Mouse (Mus musculus) pancreas, adult 10 weeks (tissue): ENCODE measurements around the gene Mad2l1bp. TPM values are rescaled to one million over a fixed set of nuclear protein-coding genes. Genes with fewer than 3 reads are reported as not detected.

Source experiments
- polyA plus RNA-seq: library from polyadenylated mRNA; stranded (reverse); fragments of 350-450 nt; fragmentation: Illumina TruSeq; extraction: RNeasy Lipid Tissue Mini Kit (QIAGEN cat#74804); gene quantifications from one replicate; pipeline ENCODE4 v1.2.3, GENCODE M21; 2015; ENCODE audit warnings: low read depth, low replicate concordance; ENCODE audit not compliant: insufficient read depth

The Mad2l1bp gene
- polyA plus RNA-seq: 3.8 TPM

DNA sequence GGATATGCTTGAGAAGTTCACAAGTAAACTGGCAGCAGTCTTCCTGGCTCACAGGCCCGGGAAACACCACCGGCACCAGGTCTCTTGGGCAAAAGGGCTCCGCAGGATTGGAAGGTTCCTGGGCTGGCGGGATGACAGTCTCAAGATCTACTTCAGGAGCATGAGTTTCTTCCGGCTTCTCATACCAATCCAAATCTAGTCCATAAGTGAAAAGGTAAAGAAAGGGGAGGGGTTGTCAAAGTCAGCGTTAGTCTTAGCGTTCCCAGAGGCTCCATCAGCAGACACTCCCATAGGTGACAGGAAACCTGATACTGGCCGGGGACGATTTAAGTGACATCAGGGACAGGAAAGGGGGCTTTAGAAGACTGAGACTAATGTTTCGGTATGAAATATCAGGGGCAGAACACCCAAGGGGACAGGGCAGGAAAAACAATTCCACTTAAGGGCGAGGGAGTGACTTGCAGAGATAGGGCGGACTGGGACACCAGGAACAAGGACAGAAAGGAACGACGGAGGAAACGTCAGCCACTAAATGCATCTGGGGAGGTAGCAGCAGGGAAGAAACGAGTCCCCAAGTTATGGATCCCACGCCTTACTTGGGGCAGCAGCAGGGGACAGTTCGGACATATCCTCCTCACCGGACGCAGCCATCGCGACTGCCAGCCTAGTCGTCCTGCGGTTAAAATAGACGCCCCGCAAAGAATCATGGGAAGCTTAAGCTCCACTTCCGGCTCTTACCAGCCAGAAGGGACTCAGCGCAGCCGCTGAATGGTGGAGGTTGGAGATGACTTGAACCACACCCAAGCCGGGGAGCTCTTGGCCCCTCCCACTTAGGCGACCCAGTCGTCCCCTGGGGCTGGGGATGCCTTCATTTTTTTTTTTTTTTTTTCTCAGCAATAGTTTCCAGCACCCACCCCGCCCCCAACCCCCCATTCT lies at the start of gene Mad2l1bp:
Mad2l1bp (minus strand) TSS at position 707 of the 936 bp plus-strand sequence.

DNA sequence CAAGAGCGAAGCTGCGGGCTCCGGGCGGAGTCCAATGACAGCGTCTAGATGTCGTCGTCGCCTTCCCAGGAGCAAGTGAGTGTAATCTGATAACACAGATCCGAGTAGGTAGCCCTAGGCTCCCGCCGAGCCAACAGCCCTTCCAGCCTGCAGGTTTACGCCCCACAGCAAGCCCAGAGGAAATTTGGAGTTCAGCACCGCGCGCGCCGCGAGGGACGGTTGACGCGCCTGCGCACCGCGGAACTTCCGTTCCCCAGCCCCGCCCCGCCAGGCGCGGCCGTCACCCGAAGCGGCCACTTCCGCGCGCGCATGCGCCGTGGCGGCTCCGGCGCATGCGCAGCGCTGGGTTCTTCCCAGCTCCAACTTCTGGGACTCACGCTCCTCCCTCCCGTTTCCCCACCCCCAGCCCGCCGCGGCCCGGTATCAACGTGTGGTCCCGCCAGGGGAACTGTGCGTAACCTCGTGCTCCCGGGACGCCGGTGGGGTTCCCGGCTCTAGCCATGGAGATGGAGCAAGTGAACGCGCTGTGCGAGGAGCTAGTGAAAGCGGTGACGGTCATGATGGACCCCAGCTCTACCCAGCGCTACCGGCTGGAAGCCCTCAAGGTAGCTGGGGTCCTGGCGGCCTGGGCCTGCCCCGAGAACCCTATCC lies 49.2 kb upstream of the Mad2l1bp start, which contains the start of the genes Polh and Xpo5:
Polh (minus strand) TSS at position 225 of the 651 bp plus-strand sequence.
Xpo5 (plus strand) TSS at position 362 of the 651 bp plus-strand sequence.

DNA sequence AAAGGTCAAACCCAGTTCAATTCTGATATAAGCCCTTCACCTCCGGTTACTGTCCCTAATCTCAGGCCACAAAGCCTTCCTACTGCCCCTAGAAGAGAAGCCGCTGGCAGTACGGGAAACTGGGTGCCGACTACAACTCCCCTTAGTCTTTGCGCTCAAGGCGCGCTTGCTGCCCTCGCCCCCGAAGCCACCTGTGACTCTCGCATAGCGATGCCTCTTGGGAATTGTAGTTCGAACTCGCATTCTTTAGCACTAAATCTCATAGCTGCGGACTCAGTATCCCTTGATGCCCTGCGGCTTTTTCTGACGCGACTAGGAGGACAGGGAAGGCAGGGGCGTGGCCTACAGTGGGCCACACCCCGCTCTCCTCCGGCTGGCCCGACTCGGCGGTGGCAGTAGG lies 7.3 kb upstream of the Mad2l1bp start, which contains the start of gene Gtpbp2:
Gtpbp2 (plus strand) TSS at position 347 of the 400 bp plus-strand sequence.

DNA sequence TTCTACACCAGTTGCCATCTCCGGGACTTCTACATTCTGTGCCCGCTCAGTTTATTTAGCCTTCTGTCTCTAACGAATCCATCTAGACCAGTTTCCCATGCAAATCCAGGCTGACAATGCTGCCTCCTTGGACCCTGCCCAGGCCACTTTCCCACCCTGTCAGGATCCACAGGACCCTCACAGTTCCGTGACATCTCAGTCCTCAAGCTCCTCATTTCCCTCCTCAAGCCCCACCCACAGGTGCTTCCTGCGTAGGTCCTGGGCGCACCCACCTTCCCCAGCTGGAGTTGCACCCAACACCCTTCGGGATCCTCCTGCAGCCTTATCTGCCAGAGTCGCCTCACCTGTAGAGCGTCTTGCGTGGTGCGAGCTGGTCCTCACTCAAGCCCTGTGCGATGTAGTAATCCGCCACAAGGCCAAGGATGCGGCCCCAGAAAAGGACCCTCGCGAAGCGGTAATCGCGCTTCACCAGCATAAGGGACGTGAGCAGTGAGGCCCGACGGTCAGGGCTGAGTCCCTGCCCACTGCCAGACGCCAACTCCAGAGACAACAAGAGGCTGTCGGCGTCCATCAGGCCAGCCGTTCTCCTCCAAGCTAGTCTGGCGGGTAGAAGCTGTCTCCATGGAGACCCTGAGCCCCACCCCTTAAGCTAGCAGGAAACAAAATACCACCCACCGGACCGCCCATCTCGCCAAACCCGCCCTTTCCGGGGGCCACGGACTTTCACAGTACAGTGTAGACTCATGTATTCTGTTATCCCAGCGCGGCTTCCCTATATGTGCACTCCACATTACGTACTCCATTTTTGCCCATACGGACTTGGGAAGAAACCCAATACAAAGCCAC lies 9.6 kb downstream of the Mad2l1bp start, which contains the start of gene Rsph9:
Rsph9 (minus strand) TSS at position 639 of the 846 bp plus-strand sequence.

DNA sequence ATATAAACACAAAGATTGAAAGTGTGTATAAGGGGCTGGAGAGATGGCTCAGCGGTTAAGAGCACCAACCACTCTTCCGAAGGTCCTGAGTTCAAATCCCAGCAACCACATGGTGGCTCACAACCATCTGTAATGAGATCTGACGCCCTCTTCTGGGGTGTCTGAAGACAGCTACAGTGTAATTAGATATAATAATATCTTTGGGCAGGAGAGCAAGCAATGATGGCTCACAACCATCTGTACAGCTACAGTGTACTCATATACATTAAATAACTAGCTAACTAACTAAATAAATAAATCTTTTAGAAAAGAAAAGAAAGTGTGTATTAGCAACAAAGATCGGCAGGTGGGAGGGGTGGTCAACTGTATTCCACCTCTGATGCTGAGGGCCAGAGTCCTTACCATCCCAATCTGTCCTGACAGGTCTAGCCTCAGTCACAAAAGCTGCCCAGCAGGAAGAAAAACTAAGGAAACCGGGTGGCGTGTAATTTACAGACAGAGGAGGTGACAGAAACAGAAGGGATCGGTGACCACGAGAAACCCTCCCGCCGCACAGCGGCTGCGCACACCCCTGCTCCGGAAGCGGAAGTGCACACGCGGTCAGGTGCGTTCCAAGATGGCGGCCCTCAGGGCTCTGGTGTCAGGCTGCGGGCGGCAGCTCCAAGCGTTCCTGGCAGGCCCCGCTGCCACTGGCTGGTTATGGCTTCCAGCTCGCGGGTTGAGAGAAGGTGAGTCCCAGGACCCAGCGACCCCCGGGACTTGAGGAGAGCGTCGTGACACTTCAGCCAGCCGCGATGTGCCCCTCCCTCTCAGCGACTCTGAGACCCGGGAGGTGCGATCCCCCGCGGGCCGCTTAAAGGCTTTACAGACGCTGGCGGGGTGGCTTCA lies 42.7 kb downstream of the Mad2l1bp start, which contains the start of gene Mrps18a:
Mrps18a (plus strand) TSS at position 585 of the 888 bp plus-strand sequence.

Other genes starting within 250 kb of the Mad2l1bp start
- 87.9 TPM for gene Vegfa, start 121.2 kb downstream of the Mad2l1bp start, polyA plus RNA-seq
- 27.5 TPM for gene Mrps18a, start 42.6 kb downstream of the Mad2l1bp start, polyA plus RNA-seq
- 4.6 TPM for gene Rsph9, start 9.3 kb downstream of the Mad2l1bp start, polyA plus RNA-seq
- gene Gtpbp2, start 7.5 kb upstream of the Mad2l1bp start, polyA plus RNA-seq: 40.3 TPM
- gene Polh, start 49.1 kb upstream of the Mad2l1bp start, polyA plus RNA-seq: 1.7 TPM
- gene Xpo5, start 49.2 kb upstream of the Mad2l1bp start, polyA plus RNA-seq: 7.0 TPM
- gene Polr1c, start 94.5 kb upstream of the Mad2l1bp start, polyA plus RNA-seq: 10.2 TPM
- gene Yipf3, start 94.5 kb upstream of the Mad2l1bp start, polyA plus RNA-seq: 50.0 TPM
- 3.1 TPM for gene Lrrc73, start 100.0 kb upstream of the Mad2l1bp start, polyA plus RNA-seq
- gene Tjap1, start 129.5 kb upstream of the Mad2l1bp start, polyA plus RNA-seq: 8.6 TPM
- not detected for gene Dlk2, start 143.9 kb upstream of the Mad2l1bp start, polyA plus RNA-seq
- gene Abcc10, start 174.8 kb upstream of the Mad2l1bp start, polyA plus RNA-seq: 6.2 TPM
- 4.7 TPM for gene Zfp318, start 230.2 kb upstream of the Mad2l1bp start, polyA plus RNA-seq